Mouse (Mus musculus) kidney, adult 2 months (tissue): ENCODE results near the gene Cyp2e1. TPM values are rescaled to one million over a fixed set of nuclear protein-coding genes. Genes with fewer than 3 reads are reported as not detected.
A peak's percentile ranks its signal among the peaks of the same experiment; 100 is the strongest.

ENCODE experiments used
- DNase-seq: peaks from one replicate; pipeline ENCODE4 v3.0.0; 2021
- H3K27ac ChIP-seq: fragments of 200-500 bp; 2 replicates; pipeline ENCODE4 v1.5.1; 2012; ENCODE audit warnings: low read depth, low read length, control low read depth, inconsistent platforms; ENCODE audit not compliant: insufficient read depth
- H3K27me3 ChIP-seq: fragments of 200-500 bp; replicated peaks from 2 replicates; pipeline ENCODE4 v1.6.1; 2012; ENCODE audit warnings: mild to moderate bottlenecking, moderate library complexity, low read length, inconsistent platforms; ENCODE audit not compliant: control insufficient read depth, insufficient read depth
- H3K36me3 ChIP-seq: fragments of 200-500 bp; 2 replicates; pipeline ENCODE4 v1.6.1; 2012; ENCODE audit warnings: mild to moderate bottlenecking, moderate library complexity, low read length, inconsistent platforms; ENCODE audit not compliant: control insufficient read depth, insufficient read depth
- H3K4me1 ChIP-seq: fragments of 200-500 bp; 2 replicates; pipeline ENCODE4 v1.6.1; 2011; ENCODE audit warnings: low read length; ENCODE audit not compliant: control insufficient read depth, insufficient read depth
- H3K4me3 ChIP-seq: fragments of 200-500 bp; 2 replicates; pipeline ENCODE4 v1.5.1; 2011; ENCODE audit warnings: mild to moderate bottlenecking, low read depth, low read length, control low read depth; ENCODE audit not compliant: insufficient read depth
- CTCF ChIP-seq: fragments of 200-500 bp; conservative IDR thresholded peaks from 2 replicates; pipeline ENCODE4 v1.5.1; 2011; ENCODE audit warnings: low read depth, mild to moderate bottlenecking, control low read depth, low read length, moderate library complexity, mixed read lengths; ENCODE audit not compliant: insufficient read depth, insufficient read length
- POLR2A ChIP-seq: fragments of 200-500 bp; IDR thresholded peaks from one replicate; pipeline ENCODE4 v1.6.1; 2011; ENCODE audit warnings: low read depth, low read length, control low read depth
- WGBS: fragments of 180-500 bp; shearing (Covaris S2); methylation state at CpG from one replicate; pipeline ENCODE4 v1.1.7; 2018; 5-methylcytosine and 5-hydroxymethylcytosine counted together
- polyA plus RNA-seq: library from polyadenylated mRNA; depleted of rRNA; stranded (reverse); fragments of >200 nt; gene quantifications from 2 replicates; pipeline ENCODE4 v1.2.3, GENCODE M21; 2012; rRNA removed

The Cyp2e1 gene
- polyA plus RNA-seq = 78.0 and 92.8 TPM in 2 replicates

GRCm38 (mm10) chr7:140763447-140764020 is at the start of gene Cyp2e1:
Cyp2e1 (plus strand) TSS chr7:140763739.
- peak; percentile 93 for DNase-seq
- TF ChIP-seq POLR2A = peak; percentile 51
- no peak for TF ChIP-seq CTCF
- no peaks in the 10 kb centered on the region; the same call in 1 of the 2 replicates for H3K36me3 ChIP-seq
- H3K27ac ChIP-seq = peak within 1 kb of the TSS; percentile 92
- H3K4me1 ChIP-seq = peaks cover 2% of the 10 kb centered on the region; the same call in 1 of the 2 replicates
- WGBS = 55% methylated on average over 7 of the region's 7 CpGs
- H3K4me3 ChIP-seq = peak within 1 kb of the TSS; percentile 84
- H3K27me3 ChIP-seq = no peaks in the 10 kb centered on the region

GRCm38 (mm10) chr7:140717155-140718055 is 46.1 kb upstream of the Cyp2e1 start:
- Histone ChIP-seq H3K4me3 (no peak overlapping the region), H3K27ac (no peak overlapping the region), H3K4me1 (no peaks in the 10 kb centered on the region), H3K36me3 (no peaks in the 10 kb centered on the region), H3K27me3 (no peaks in the 10 kb centered on the region; the same call in 1 of the 2 replicates)
- TF ChIP-seq CTCF (no peak), POLR2A (no peak)
- DNase-seq = peak; percentile 27
- 75% methylated on average over 7 of the region's 7 CpGs for WGBS

GRCm38 (mm10) chr7:140721095-140721494 is 42.4 kb upstream of the Cyp2e1 start:
- peak; percentile 74 for DNase-seq
- WGBS = 53% methylated on average over 6 of the region's 6 CpGs
- Histone ChIP-seq H3K27ac (no peak overlapping the region), H3K4me3 (no peak overlapping the region), H3K36me3 (no peaks in the 10 kb centered on the region), H3K4me1 (no peaks in the 10 kb centered on the region), H3K27me3 (no peaks in the 10 kb centered on the region; the same call in 1 of the 2 replicates)
- TF ChIP-seq POLR2A (no peak), CTCF (no peak)

GRCm38 (mm10) chr7:140725558-140725957 is 38.0 kb upstream of the Cyp2e1 start:
- H3K36me3 ChIP-seq = no peaks in the 10 kb centered on the region
- H3K27me3 ChIP-seq = no peaks in the 10 kb centered on the region; the same call in 1 of the 2 replicates
- H3K4me1 ChIP-seq = no peaks in the 10 kb centered on the region
- H3K4me3 ChIP-seq = no peak overlapping the region
- no peak overlapping the region for H3K27ac ChIP-seq
- no peak for TF ChIP-seq POLR2A
- no peak for TF ChIP-seq CTCF
- DNase-seq = no peak

- no peaks in the 10 kb centered on the region for H3K4me1 ChIP-seq
- 0 out of 2 replicates have a peak, but pooled peaks have one; percentile 33 for TF ChIP-seq CTCF
- no peak for TF ChIP-seq POLR2A
- WGBS = 79% methylated on average over 2 of the region's 2 CpGs
- H3K4me3 ChIP-seq = no peak overlapping the region
- H3K27me3 ChIP-seq = no peaks in the 10 kb centered on the region
- no peak overlapping the region for H3K27ac ChIP-seq
- H3K36me3 ChIP-seq = no peaks in the 10 kb centered on the region
- no peak for DNase-seq
Measured at GRCm38 (mm10) chr7:140733162-140733561, 30.4 kb upstream of the Cyp2e1 start.

- no peak for TF ChIP-seq CTCF
- no peak for TF ChIP-seq POLR2A
- WGBS = 92% methylated on average over 3 of the region's 3 CpGs
- DNase-seq = no peak
- Histone ChIP-seq H3K27me3 (no peaks in the 10 kb centered on the region), H3K27ac (no peak overlapping the region), H3K4me1 (peaks cover 2% of the 10 kb centered on the region; the same call in 1 of the 2 replicates), H3K36me3 (no peaks in the 10 kb centered on the region), H3K4me3 (no peak overlapping the region)
Measured at GRCm38 (mm10) chr7:140747402-140747801, 16.1 kb upstream of the Cyp2e1 start.
